Mouse (Mus musculus): ENCODE measurements around the gene Fam167b. TPM values are rescaled to one million over a fixed set of nuclear protein-coding genes. Genes with fewer than 3 reads are reported as not detected.

Fam167b gene
- polyA plus RNA-seq, 2 experiments: 5.4 to 7.6 TPM

GRCm38 (mm10) chr4:129580347-129580746 is 2.0 kb upstream of the Fam167b start:
- ATAC-seq (ENCODE audit: insufficient read depth): no peak
- Histone ChIP-seq H3K4me3 (ENCODE audit: insufficient read depth in 1 of 2, low read depth in 2 of 2, low read length in 2 of 2) (no peak overlapping the region), H3K27ac (no peak overlapping the region), H3K27me3 (ENCODE audit: control insufficient read depth, insufficient read depth, low read length) (no peaks in the 10 kb centered on the region), H3K9me3 (ENCODE audit: control insufficient read depth, low read length) (no peaks in the 10 kb centered on the region), H3K4me2 (ENCODE audit: low read depth) (no peak overlapping the region), H3K4me1 (replicated peaks; ENCODE audit: control insufficient read depth in 2 of 2, insufficient read depth in 2 of 2, low read length in 1 of 2) (peaks cover 0 to 9% of the 10 kb centered on the region in 2 experiments; a peak in 3 of 4 replicates), H3K36me3 (replicated peaks; ENCODE audit: control insufficient read depth, insufficient read depth, low read depth) (no peaks in the 10 kb centered on the region), H3K9ac (replicated peaks) (no peak overlapping the region)
- WGBS (ENCODE audit: insufficient replicate concordance): 54% methylated on average over 7 of the region's 7 CpGs
- DNase-seq (ENCODE audit: low read depth in 3 of 3, low spot score in 3 of 3): no peak
- TF ChIP-seq CTCF (IDR thresholded peaks at IDR 0.05; ENCODE audit: low read depth): no peak
- no peak for TF ChIP-seq EP300 (IDR thresholded peaks at IDR 0.05; ENCODE audit: low read depth)

GRCm38 (mm10) chr4:129577688-129578087 is 661 bp downstream of the Fam167b start:
- Histone ChIP-seq H3K9me3 (ENCODE audit: control insufficient read depth, low read length) (no peaks in the 10 kb centered on the region), H3K27ac (no peak overlapping the region), H3K4me2 (ENCODE audit: low read depth) (no peak overlapping the region), H3K27me3 (ENCODE audit: control insufficient read depth, insufficient read depth, low read length) (no peaks in the 10 kb centered on the region), H3K4me1 (replicated peaks; ENCODE audit: control insufficient read depth in 2 of 2, insufficient read depth in 2 of 2, low read length in 1 of 2) (peaks cover 0 to 4% of the 10 kb centered on the region in 2 experiments; a peak in 2 of 4 replicates), H3K9ac (replicated peaks) (no peak overlapping the region), H3K36me3 (replicated peaks; ENCODE audit: control insufficient read depth, insufficient read depth, low read depth) (no peaks in the 10 kb centered on the region), H3K4me3 (ENCODE audit: insufficient read depth in 1 of 2, low read depth in 2 of 2, low read length in 2 of 2) (no peak overlapping the region)
- DNase-seq (ENCODE audit: low read depth in 3 of 3, low spot score in 3 of 3) (no peak), ATAC-seq (ENCODE audit: insufficient read depth) (no peak)
- 69% methylated on average over 7 of the region's 7 CpGs for WGBS (ENCODE audit: insufficient replicate concordance)
- TF ChIP-seq EP300 (IDR thresholded peaks at IDR 0.05; ENCODE audit: low read depth) (no peak), CTCF (IDR thresholded peaks at IDR 0.05; ENCODE audit: low read depth) (no peak)

GRCm38 (mm10) chr4:129576863-129577491 is 1.4 kb downstream of the Fam167b start:
- peak; percentile 82 for TF ChIP-seq CTCF (IDR thresholded peaks at IDR 0.05; ENCODE audit: low read depth)
- no peak for TF ChIP-seq EP300 (IDR thresholded peaks at IDR 0.05; ENCODE audit: low read depth)

DNA sequence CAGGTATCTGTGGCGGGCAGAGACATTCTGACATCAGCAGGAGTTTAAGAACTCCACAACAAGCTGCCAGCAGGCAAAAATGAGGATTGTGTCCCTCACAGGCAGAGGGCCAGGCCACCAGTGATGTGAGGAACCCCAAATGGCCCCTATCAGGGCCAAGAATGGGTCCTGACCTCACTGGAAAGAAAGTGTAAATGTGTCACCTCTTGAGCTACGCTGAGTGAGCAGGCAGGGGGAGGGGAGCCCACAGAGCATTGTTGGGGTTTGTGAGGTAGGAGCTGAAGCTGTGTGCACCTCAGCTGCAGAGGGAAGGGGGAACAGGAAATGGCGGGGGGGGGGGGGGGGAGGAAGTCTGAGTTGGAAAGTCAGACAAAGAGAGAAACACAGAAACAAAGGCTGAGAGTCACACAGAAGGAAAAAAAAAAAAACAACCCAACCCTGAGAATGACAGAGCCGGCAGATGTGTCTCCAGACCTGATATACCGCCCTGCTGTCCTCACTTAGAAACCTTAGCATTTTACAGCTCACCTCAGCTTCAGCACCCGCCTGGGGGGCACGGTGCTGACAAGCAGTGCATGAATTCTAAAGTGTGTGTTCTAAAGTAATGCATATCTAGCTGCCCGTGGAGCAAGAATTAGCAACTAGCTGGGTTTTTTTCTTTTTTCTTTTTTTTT is 3.0 kb downstream of the Fam167b start:
- ATAC-seq (ENCODE audit: insufficient read depth) (no peak), DNase-seq (ENCODE audit: low read depth in 3 of 3, low spot score in 3 of 3) (no peak)
- H3K27ac ChIP-seq: no peak overlapping the region
- no peak overlapping the region for H3K9ac ChIP-seq (replicated peaks)
- no peak for TF ChIP-seq EP300 (IDR thresholded peaks at IDR 0.05; ENCODE audit: low read depth)
- no peak for TF ChIP-seq CTCF (IDR thresholded peaks at IDR 0.05; ENCODE audit: low read depth)
- no peak overlapping the region for H3K4me3 ChIP-seq (ENCODE audit: insufficient read depth in 1 of 2, low read depth in 2 of 2, low read length in 2 of 2)
- H3K4me2 ChIP-seq (ENCODE audit: low read depth): peak overlapping the region; percentile 18; the same call in 1 of the 2 replicates
- WGBS (ENCODE audit: insufficient replicate concordance): 18% methylated on average over 7 of the region's 8 CpGs
- H3K4me1 ChIP-seq (replicated peaks; ENCODE audit: control insufficient read depth in 2 of 2, insufficient read depth in 2 of 2, low read length in 1 of 2): peaks cover 0 to 4% of the 10 kb centered on the region in 2 experiments; a peak in 2 of 4 replicates
- no peaks in the 10 kb centered on the region for H3K27me3 ChIP-seq (ENCODE audit: control insufficient read depth, insufficient read depth, low read length)
- no peaks in the 10 kb centered on the region for H3K36me3 ChIP-seq (replicated peaks; ENCODE audit: control insufficient read depth, insufficient read depth, low read depth)
- no peaks in the 10 kb centered on the region for H3K9me3 ChIP-seq (ENCODE audit: control insufficient read depth, low read length)

More at GRCm38 (mm10) chr4:129576863-129577491, 1.4 kb downstream of the Fam167b start:
- H3K27me3 ChIP-seq (ENCODE audit: control insufficient read depth, insufficient read depth, low read length): no peaks in the 10 kb centered on the region
- peak overlapping the region in 1 of 2 experiments; percentile 5; a peak in 1 of 4 replicates for H3K4me3 ChIP-seq (ENCODE audit: insufficient read depth in 1 of 2, low read depth in 2 of 2, low read length in 2 of 2)
- WGBS (ENCODE audit: insufficient replicate concordance): 32% methylated on average over 21 of the region's 21 CpGs
- H3K4me2 ChIP-seq (ENCODE audit: low read depth): no peak overlapping the region
- H3K9me3 ChIP-seq (ENCODE audit: control insufficient read depth, low read length): no peaks in the 10 kb centered on the region
- ATAC-seq (ENCODE audit: insufficient read depth): no peak
- H3K9ac ChIP-seq (replicated peaks): no peak overlapping the region
- H3K4me1 ChIP-seq (replicated peaks; ENCODE audit: control insufficient read depth in 2 of 2, insufficient read depth in 2 of 2, low read length in 1 of 2): peaks cover 0 to 4% of the 10 kb centered on the region in 2 experiments; a peak in 2 of 4 replicates
- no peaks in the 10 kb centered on the region for H3K36me3 ChIP-seq (replicated peaks; ENCODE audit: control insufficient read depth, insufficient read depth, low read depth)
- no peak for DNase-seq (ENCODE audit: low read depth in 3 of 3, low spot score in 3 of 3)
- H3K27ac ChIP-seq: no peak overlapping the region

- no peak within 1 kb of the TSS for H3K9ac ChIP-seq (replicated peaks)
- no peak within 1 kb of the TSS for H3K4me3 ChIP-seq (ENCODE audit: insufficient read depth in 1 of 2, low read depth in 2 of 2, low read length in 2 of 2)
- H3K4me2 ChIP-seq (ENCODE audit: low read depth): no peak within 1 kb of the TSS
- H3K4me1 ChIP-seq (replicated peaks; ENCODE audit: control insufficient read depth in 2 of 2, insufficient read depth in 2 of 2, low read length in 1 of 2): peaks cover 0 to 2% of the 10 kb centered on the region in 2 experiments; a peak in 2 of 4 replicates
- no peaks in the 10 kb centered on the region for H3K36me3 ChIP-seq (replicated peaks; ENCODE audit: control insufficient read depth, insufficient read depth, low read depth)
- no peaks in the 10 kb centered on the region for H3K27me3 ChIP-seq (ENCODE audit: control insufficient read depth, insufficient read depth, low read length)
- WGBS (ENCODE audit: insufficient replicate concordance): 40% methylated on average over 8 of the region's 8 CpGs
- ATAC-seq (ENCODE audit: insufficient read depth): no peak
- DNase-seq (ENCODE audit: low read depth in 3 of 3, low spot score in 3 of 3): no peak
- H3K9me3 ChIP-seq (ENCODE audit: control insufficient read depth, low read length): no peaks in the 10 kb centered on the region
- H3K27ac ChIP-seq: no peak within 1 kb of the TSS
- TF ChIP-seq EP300 (IDR thresholded peaks at IDR 0.05; ENCODE audit: low read depth) (no peak), CTCF (IDR thresholded peaks at IDR 0.05; ENCODE audit: low read depth) (no peak)
Observed at GRCm38 (mm10) chr4:129573430-129573829, 4.9 kb downstream of the Fam167b start, which contains the start of gene Lck. Lck (minus strand) TSS chr4:129573641.
